Mouse (Mus musculus) thymus, adult 2 months (tissue): Measurements from ENCODE around the gene Gabarap. TPM values are rescaled to one million over a fixed set of nuclear protein-coding genes. Genes with fewer than 3 reads are reported as not detected.
"Not testable (repeated sequence)": the region's sequence is repeated elsewhere in the genome, so short reads cannot be mapped to it uniquely, and the experiment has no call there.

Experiments
- DNase-seq: peaks from one replicate; pipeline ENCODE4 v3.0.0; 2021
- H3K27ac ChIP-seq: fragments of 200-500 bp; 2 replicates; pipeline ENCODE4 v1.5.1; 2012; ENCODE audit warnings: low read length, control low read depth; ENCODE audit not compliant: control insufficient read depth, insufficient read depth
- H3K27me3 ChIP-seq: fragments of 200-500 bp; 2 replicates; pipeline ENCODE4 v1.6.1; 2012; ENCODE audit warnings: mild to moderate bottlenecking, low read length, moderate library complexity, mixed read lengths; ENCODE audit not compliant: control insufficient read depth, insufficient read depth
- H3K36me3 ChIP-seq: fragments of 200-500 bp; 2 replicates; pipeline ENCODE4 v1.6.1; 2012; ENCODE audit warnings: mild to moderate bottlenecking, low read length, moderate library complexity; ENCODE audit not compliant: control insufficient read depth, insufficient read depth
- H3K4me1 ChIP-seq: fragments of 200-500 bp; replicated peaks from 2 replicates; pipeline ENCODE4 v1.6.1; 2012; ENCODE audit warnings: low read length; ENCODE audit not compliant: control insufficient read depth, insufficient read depth
- H3K4me3 ChIP-seq: fragments of 200-500 bp; 2 replicates; pipeline ENCODE4 v1.5.1; 2012; ENCODE audit warnings: mild to moderate bottlenecking, low read length, control low read depth, moderate library complexity; ENCODE audit not compliant: control insufficient read depth, insufficient read depth
- CTCF ChIP-seq: fragments of 200-500 bp; IDR thresholded peaks from 2 replicates; pipeline ENCODE4 v1.5.1; 2012; ENCODE audit warnings: mild to moderate bottlenecking, control low read depth, low read length, moderate library complexity, borderline replicate concordance; ENCODE audit not compliant: control insufficient read depth, poor library complexity, insufficient read depth; ENCODE audit errors: extremely low read depth
- POLR2A ChIP-seq: fragments of 200-500 bp; IDR thresholded peaks from 2 replicates; pipeline ENCODE4 v1.6.1; 2012; ENCODE audit warnings: mild to moderate bottlenecking, low read length, control low read depth, moderate library complexity; ENCODE audit not compliant: control insufficient read depth, poor library complexity, insufficient read depth; ENCODE audit errors: extremely low read depth
- WGBS: fragments of 180-500 bp; shearing (Covaris S2); methylation state at CpG from one replicate; pipeline ENCODE4 v1.1.7; 2018; 5-methylcytosine and 5-hydroxymethylcytosine counted together
- polyA plus RNA-seq: library from polyadenylated mRNA; depleted of rRNA; stranded (reverse); fragments of >200 nt; gene quantifications from 2 replicates; pipeline ENCODE4 v1.2.3, GENCODE M21; 2012

Gabarap gene
- polyA plus RNA-seq, 1 experiment, result 395 TPM

DNA sequence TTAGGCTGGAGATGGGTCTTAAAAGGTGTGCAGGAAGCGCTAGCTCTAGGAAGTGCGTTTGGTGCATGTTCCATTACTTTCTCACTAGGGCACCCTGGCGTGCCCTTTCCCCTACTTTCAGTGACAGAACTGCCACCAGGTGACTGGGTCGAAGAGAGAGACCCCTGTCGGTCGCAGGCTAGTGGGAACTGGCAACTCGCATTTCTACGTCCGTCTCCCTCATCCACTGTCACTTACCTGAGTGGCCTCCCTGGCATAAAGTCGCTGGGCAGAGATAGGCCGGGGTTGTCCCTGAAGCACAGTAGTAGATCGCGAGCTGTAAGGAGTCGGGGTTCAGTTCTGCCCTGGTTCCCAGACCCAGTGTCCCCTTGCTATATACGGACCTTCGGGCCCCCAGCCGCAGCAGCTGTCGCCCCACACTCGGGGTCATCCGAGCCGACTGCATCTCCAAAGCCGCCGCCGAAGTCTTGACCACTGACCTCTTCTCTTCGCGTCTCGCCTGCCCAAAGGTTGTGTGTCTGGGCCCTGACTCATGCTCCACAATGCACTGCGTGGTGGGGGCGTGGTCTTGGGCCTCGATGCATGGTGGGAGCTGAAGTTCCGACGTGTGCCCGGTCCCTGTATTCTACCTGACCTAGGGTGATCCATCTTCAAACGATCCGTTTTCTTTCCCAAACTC is 24.1 kb downstream of the Gabarap start, which contains the start of gene Acadvl:
Gene Acadvl, minus strand, starts transcription at position 532 of the 679 bp plus-strand sequence.
- Histone ChIP-seq H3K27me3 (no peaks in the 10 kb centered on the region), H3K27ac (peak within 1 kb of the TSS; percentile 63), H3K36me3 (peaks cover 15% of the 10 kb centered on the region), H3K4me1 (peaks cover 31% of the 10 kb centered on the region), H3K4me3 (peak within 1 kb of the TSS; percentile 96)
- TF ChIP-seq CTCF (peak; percentile 83), POLR2A (0 out of 2 replicates have a peak, but pooled peaks have one; percentile 41)
- DNase-seq, result peak; percentile 88
- WGBS, result under 1% methylated on average over 35 of the region's 35 CpGs

DNA sequence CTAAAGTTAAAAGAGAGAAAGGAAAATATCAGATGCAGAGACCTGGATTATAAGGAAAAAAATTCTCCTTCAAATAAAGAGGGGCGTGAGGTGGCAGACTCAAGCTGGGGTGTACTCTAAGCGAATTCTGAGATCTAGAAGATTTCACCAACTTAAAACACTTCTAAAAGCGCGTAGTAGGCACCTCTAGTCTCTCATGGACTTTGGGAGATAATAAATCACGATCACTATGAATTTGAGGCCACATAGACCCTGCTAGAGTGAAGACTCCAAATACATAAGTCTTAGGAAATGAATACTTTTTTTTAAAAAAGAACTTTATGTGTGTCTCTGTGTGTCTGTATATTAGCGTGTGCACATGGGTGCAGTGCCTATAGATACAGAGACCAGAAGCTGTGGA is 24.7 kb downstream of the Gabarap start:
- peaks cover 37% of the 10 kb centered on the region for H3K4me1 ChIP-seq
- WGBS, result 80% methylated on average over 6 of the region's 6 CpGs
- no peak overlapping the region for H3K4me3 ChIP-seq

DNA sequence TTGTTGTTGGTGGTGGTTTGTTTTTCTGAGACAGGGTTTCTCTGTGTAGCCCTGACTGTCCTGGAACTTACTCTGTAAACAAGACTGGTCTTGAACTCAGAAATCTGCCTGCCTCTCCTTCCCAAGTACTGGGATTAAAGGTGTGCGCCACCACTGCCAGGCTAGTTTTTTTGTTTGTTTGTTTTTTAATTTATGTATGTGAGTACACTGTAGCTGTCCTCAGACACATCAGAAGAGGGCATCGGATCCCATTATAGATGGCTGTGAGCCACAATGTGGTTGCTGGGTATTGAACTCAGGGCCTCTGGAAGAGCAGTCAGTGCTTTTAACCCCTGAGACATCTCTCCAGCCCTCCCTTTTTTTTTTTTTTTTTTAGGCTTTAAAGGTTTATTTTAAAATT is 25.2 kb downstream of the Gabarap start:
- 90% methylated on average over 2 of the region's 2 CpGs for whole genome bisulfite sequencing
- H3K4me3 ChIP-seq, H3K27me3 ChIP-seq, H3K27ac ChIP-seq, H3K36me3 ChIP-seq, DNase-seq: not testable (repeated sequence)
- peaks cover 41% of the 10 kb centered on the region for H3K4me1 ChIP-seq

More for the DNA sequence above, 24.7 kb downstream of the Gabarap start:
- Histone ChIP-seq H3K36me3 (peaks cover 9% of the 10 kb centered on the region; the same call in 1 of the 2 replicates), H3K27me3 (no peaks in the 10 kb centered on the region), H3K27ac (no peak overlapping the region)
- no peak for DNase-seq
- TF ChIP-seq CTCF (no peak), POLR2A (no peak)

DNA sequence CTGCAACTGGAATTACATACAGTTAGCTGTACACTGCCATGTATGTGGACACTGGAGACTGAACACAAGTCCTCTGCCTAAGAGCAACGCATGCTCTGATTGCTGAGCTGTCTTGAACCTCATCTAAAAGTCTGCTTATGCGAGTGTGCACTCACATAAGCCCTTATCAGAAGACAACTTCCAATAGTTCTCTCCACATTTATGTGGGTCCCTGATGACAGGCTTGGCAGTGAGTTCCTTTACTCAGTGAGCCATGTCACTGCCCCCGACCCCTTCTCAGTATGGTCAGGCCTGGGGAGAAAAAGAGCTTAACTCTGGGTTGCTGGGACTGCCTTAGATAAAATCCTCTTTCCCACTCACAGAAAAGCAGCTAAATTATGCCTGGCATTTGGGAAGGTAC is 25.7 kb downstream of the Gabarap start, which contains the start of gene Dlg4:
Gene Dlg4, plus strand, starts transcription at position 274 of the 400 bp plus-strand sequence.
- no peak for TF ChIP-seq POLR2A
- DNase-seq, result no peak
- WGBS, result 94% methylated on average over 3 of the region's 3 CpGs
- Histone ChIP-seq H3K36me3 (peaks cover 4% of the 10 kb centered on the region; the same call in 1 of the 2 replicates), H3K27me3 (no peaks in the 10 kb centered on the region), H3K4me1 (peaks cover 46% of the 10 kb centered on the region), H3K4me3 (no peak within 1 kb of the TSS), H3K27ac (peak within 1 kb of the TSS; percentile 49; the same call in 1 of the 2 replicates)

DNA sequence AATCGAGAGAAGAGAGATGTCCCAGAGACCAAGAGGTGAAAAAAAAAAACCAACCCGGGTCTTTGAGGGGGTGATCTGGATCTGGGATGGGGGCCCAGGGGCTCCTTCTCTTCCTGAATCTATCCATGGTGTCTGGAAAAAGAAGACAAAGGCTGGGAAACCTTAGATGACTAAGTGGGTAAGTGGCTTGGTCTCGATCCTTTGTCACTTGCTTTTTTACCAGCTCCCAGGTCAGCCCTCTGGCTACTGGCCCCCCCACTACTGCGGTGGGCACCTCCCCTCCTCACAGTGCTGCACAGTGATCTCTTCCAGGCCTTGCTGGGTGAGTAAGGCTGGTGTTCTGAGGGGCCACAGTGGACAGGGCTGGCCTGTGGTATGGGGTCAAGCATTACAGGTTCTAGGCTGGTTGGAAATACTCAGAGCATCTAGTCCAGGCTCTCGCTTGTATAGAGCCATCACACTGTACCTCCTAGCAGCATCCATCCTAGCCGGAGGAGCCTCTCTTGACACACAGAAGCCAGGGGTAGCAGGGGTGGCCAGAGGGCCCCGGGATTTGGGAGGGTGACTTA is 26.3 kb downstream of the Gabarap start:
- H3K4me1 ChIP-seq, result peaks cover 48% of the 10 kb centered on the region
- 78% methylated on average over 7 of the region's 7 CpGs for WGBS
- no peak overlapping the region for H3K4me3 ChIP-seq
- DNase-seq, result no peak
- H3K27ac ChIP-seq, result 0 out of 2 replicates have a peak overlapping the region, but pooled peaks have one; percentile 49
- H3K27me3 ChIP-seq, result no peaks in the 10 kb centered on the region
- no peaks in the 10 kb centered on the region for H3K36me3 ChIP-seq
- TF ChIP-seq POLR2A (no peak), CTCF (no peak)

DNA sequence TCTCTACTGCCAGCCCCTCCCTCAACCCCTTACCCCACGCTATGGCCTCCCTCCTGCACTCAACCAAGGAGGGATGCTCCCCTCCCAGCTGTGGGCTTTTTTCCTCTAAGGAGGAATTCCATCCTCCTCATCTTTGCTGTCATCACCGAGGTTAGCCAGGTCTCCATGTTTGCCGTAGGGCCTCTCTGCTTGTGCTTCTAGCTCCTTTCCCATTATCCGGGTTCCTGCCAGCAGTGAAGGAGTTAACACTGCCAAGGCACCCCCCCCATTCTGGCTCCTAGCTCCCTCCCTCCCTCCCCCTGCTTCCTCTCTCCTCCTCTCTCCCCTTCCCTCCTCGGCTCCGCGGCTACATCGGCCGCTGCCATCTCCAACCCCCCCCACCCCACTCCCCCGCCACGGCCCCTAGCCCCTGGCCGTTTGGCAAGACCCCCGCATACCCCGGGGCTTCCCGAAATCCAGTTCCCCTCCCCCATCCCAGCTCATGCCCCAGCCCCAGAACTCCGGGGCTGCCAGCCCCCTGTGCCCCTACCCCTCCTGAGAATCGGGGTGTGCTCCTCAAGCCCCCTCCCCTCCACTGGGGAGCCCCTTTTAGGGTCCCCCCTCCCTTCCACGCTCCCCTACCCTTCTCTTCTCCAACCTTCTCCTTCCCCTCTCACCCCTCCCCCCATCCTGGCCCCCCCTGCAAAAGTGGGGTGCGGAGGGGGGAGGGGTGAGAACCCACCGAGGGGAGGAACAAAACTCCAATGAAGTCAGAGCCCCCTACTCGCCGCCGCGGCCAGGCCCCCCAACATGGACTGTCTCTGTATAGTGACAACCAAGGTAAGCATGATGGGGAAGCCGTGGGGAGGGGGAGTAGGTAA is 27.4 kb downstream of the Gabarap start:
- H3K27ac ChIP-seq, result peak overlapping the region; percentile 84
- H3K27me3 ChIP-seq, result no peaks in the 10 kb centered on the region
- 1% methylated on average over 25 of the region's 25 CpGs for WGBS
- H3K4me3 ChIP-seq, result peak overlapping the region; percentile 55
- no peak for TF ChIP-seq POLR2A
- TF ChIP-seq CTCF, result no peak
- DNase-seq, result peak; percentile 58
- no peaks in the 10 kb centered on the region for H3K36me3 ChIP-seq
- H3K4me1 ChIP-seq, result peaks cover 48% of the 10 kb centered on the region
